Mouse (Mus musculus): ENCODE data around the gene Dolk. TPM values are rescaled to one million over a fixed set of nuclear protein-coding genes. Genes with fewer than 3 reads are reported as not detected.

The Dolk gene
- polyA plus RNA-seq, 1 experiment, result 0.12 TPM

DNA sequence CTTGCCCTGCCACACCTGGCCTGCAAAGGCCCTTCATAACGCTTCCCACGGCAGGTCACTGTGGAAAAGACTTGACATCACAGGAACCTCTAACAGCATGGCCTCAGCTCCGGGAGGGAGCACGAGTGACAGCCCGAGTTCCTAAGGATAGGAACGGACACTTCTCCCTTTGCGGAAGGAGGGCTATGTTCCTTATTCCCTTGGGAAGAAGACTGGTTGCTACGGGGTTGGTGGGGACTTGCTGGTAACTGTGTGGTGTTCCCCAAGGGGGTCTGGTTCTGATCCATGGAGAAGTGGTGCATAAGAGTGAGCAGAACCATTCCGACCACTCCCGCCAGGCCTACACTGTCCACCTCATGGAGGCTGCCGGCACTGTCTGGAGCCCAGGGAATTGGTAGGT is 5.4 kb downstream of the Dolk start, which contains the start of gene Gm28038:
TSS of gene Gm28038 (plus strand) at position 301 of the 400 bp plus-strand sequence.
- no peak for TF ChIP-seq GATA1 (IDR thresholded peaks at IDR 0.05; ENCODE audit: low read length)
- TF ChIP-seq TAL1 (IDR thresholded peaks at IDR 0.05; ENCODE audit: low read length), result no peak
- Histone ChIP-seq H3K4me1 (ENCODE audit: control insufficient read depth) (peaks cover 18% of the 10 kb centered on the region), H3K9me3 (ENCODE audit: control insufficient read depth, low read length) (no peaks in the 10 kb centered on the region), H3K27me3 (ENCODE audit: control insufficient read depth) (no peaks in the 10 kb centered on the region), H3K4me3 (replicated peaks) (no peak within 1 kb of the TSS), H3K36me3 (ENCODE audit: control insufficient read depth) (peaks cover 17% of the 10 kb centered on the region)

DNA sequence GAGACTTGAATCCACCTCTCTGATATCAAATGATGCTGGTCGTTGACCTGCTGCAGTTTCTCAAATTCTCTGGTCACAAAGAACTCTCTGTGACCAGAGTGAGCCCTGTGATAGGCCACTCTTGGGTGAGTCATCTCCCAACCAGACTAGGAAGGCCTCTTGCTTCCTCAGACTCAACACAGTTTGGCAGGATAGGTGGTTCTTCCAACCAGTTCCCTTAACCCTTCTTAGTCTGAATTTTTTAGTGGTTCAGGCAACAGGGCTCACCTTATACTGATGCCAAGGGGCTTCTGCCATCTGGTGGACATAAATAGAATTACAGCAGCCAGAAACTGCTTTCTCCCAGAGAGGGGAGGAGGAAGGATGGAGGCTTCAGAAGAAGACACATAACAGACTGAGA is 16.0 kb downstream of the Dolk start:
- no peaks in the 10 kb centered on the region for H3K9me3 ChIP-seq (ENCODE audit: control insufficient read depth, low read length)

DNA sequence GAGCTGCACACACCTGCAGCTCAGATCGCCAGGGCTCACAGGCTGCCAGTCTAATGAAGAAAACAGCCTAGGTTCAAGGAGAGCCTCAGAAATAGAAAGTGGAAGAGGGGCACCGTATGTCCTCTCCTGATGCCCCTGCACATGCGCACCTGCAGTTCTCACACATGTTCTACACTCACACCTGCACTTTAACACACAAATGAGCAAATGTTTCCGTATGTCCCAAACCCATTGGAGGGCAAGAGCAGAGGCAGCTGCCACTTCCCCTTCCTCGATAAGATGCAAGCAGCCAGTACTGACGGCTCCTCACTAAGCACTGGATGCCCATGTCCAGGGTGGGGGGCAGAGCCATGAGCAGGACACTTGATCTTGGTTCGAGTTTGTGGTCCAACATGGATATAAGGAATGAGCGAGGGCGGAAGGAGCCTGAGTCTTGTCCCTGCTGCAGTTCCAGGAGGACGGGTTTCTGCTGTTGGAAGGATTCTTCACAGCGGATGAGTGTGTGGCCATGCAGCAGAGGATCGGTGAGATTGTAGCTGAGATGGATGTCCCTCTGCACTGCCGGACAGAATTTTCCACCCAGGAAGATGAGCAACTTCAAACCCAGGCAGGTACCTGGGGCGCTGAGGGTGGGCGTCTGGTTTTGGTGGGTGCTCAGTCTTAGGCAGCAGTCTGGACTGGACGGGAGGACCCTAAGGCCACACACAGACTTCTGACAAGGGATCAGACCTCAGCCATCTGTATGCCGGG is 16.7 kb downstream of the Dolk start:
- Histone ChIP-seq H3K36me3 (ENCODE audit: control insufficient read depth) (peaks cover 13% of the 10 kb centered on the region), H3K4me1 (ENCODE audit: control insufficient read depth) (peaks cover 12% of the 10 kb centered on the region), H3K4me3 (replicated peaks) (no peak overlapping the region), H3K27me3 (ENCODE audit: control insufficient read depth) (no peaks in the 10 kb centered on the region), H3K9me3 (ENCODE audit: control insufficient read depth, low read length) (no peaks in the 10 kb centered on the region)
- TF ChIP-seq GATA1 (IDR thresholded peaks at IDR 0.05; ENCODE audit: low read length) (no peak), TAL1 (IDR thresholded peaks at IDR 0.05; ENCODE audit: low read length) (no peak)

More for the DNA sequence above, 16.0 kb downstream of the Dolk start:
- TF ChIP-seq TAL1 (IDR thresholded peaks at IDR 0.05; ENCODE audit: low read length) (no peak), GATA1 (IDR thresholded peaks at IDR 0.05; ENCODE audit: low read length) (no peak)
- no peaks in the 10 kb centered on the region for H3K27me3 ChIP-seq (ENCODE audit: control insufficient read depth)
- no peak overlapping the region for H3K4me3 ChIP-seq (replicated peaks)
- H3K36me3 ChIP-seq (ENCODE audit: control insufficient read depth), result peaks cover 6% of the 10 kb centered on the region
- peaks cover 12% of the 10 kb centered on the region for H3K4me1 ChIP-seq (ENCODE audit: control insufficient read depth)

DNA sequence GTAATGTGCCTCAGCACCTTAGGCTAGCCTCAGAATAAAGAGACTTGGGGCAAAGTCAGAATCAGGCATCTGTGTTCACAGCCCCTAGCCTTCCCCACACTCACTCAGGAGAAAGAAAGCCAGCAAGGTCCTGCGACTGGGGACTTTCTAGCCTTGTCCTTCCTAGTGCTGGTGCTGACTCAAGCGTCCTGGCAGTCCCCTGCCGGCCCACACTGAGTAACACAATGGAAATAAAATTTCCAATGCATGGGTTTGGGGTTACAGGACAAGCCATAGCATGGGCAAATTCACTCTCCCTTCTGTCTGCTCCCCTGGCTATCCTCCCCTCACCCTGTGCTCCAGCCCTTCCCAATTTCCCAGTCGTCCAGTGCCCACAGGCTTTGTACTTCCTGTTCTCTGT is 17.8 kb downstream of the Dolk start:
- Histone ChIP-seq H3K27me3 (ENCODE audit: control insufficient read depth) (no peaks in the 10 kb centered on the region), H3K36me3 (ENCODE audit: control insufficient read depth) (peaks cover 24% of the 10 kb centered on the region), H3K4me1 (ENCODE audit: control insufficient read depth) (peaks cover 12% of the 10 kb centered on the region), H3K9me3 (ENCODE audit: control insufficient read depth, low read length) (no peaks in the 10 kb centered on the region), H3K4me3 (replicated peaks) (no peak overlapping the region)
- TF ChIP-seq GATA1 (IDR thresholded peaks at IDR 0.05; ENCODE audit: low read length) (no peak), TAL1 (IDR thresholded peaks at IDR 0.05; ENCODE audit: low read length) (no peak)

DNA sequence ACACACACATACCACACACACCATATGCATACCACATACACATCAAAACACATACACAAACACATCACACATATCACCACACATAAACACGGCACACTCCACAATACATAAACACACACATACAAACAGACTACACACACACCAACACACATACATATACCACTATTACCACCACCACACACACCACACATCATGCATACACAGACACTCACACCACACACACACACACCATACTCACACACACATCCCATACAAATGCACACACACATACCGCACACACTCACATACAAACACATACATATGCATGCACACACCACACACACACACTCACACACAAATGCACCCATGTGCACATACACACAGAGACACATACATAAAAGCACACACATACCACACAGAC is 18.7 kb downstream of the Dolk start:
- Histone ChIP-seq H3K4me3 (replicated peaks) (no peak overlapping the region), H3K36me3 (ENCODE audit: control insufficient read depth) (peaks cover 32% of the 10 kb centered on the region), H3K27me3 (ENCODE audit: control insufficient read depth) (no peaks in the 10 kb centered on the region), H3K4me1 (ENCODE audit: control insufficient read depth) (peaks cover 12% of the 10 kb centered on the region), H3K9me3 (ENCODE audit: control insufficient read depth, low read length) (no peaks in the 10 kb centered on the region)
- TF ChIP-seq GATA1 (IDR thresholded peaks at IDR 0.05; ENCODE audit: low read length) (no peak), TAL1 (IDR thresholded peaks at IDR 0.05; ENCODE audit: low read length) (no peak)

DNA sequence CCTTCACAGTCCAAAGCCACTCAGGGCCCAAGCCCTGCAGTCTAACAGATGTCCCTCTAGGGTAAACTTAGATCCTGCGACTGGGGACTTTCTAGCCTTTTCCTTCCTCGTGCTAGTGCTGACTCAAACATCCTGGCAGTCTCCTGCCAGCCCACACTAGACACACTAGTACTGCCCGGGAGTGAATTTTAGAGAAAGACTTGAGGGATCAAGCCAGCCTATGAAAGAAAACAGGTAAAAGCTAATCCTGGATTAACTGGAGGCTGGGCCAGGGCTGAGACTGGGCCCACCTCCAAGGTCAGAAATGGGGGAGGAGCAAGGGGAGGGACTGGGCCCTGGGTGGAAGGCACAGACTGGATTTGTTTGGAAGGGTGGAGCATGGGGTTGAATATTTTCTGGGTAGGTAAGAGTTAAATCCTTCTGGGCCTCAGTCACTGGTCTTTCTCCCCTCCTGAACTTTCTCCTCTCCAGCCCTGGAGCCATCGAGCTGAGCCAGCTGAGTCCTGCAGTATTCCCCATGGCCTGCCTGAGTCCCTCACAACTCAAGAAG is 19.7 kb downstream of the Dolk start:
- TF ChIP-seq TAL1 (IDR thresholded peaks at IDR 0.05; ENCODE audit: low read length) (no peak), GATA1 (IDR thresholded peaks at IDR 0.05; ENCODE audit: low read length) (no peak)
- H3K4me3 ChIP-seq (replicated peaks), result peak overlapping the region; percentile 27
- peaks cover 42% of the 10 kb centered on the region for H3K36me3 ChIP-seq (ENCODE audit: control insufficient read depth)
- H3K9me3 ChIP-seq (ENCODE audit: control insufficient read depth, low read length), result no peaks in the 10 kb centered on the region
- no peaks in the 10 kb centered on the region for H3K27me3 ChIP-seq (ENCODE audit: control insufficient read depth)
- H3K4me1 ChIP-seq (ENCODE audit: control insufficient read depth), result peaks cover 12% of the 10 kb centered on the region

DNA sequence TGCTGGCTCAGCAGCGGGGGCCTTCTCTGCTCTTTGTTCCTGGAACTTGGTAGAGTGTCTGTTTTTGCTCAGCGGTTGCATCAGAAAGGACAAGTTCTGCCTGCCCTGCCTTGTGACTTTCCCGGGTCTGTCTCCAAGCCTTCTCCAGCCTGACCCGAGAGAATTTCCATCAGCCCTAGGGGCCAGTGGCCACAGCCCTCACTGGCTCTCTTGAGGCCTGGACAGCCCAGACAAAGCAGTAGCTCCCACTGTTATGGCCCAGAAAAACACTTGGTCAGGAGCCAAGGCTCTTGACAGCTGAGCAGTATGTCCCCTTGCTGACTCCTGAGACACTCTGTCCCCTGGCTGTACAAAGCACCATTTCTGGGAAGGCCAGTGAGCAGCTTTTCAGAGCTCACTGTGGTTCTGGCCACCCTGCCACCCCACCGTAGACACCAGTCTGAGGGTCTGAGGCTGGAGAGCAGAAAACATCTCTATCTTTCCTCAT is 20.3 kb downstream of the Dolk start, which contains the start of gene Phyhd1:
TSS of gene Phyhd1 (plus strand) at position 437 of the 487 bp plus-strand sequence.
- no peaks in the 10 kb centered on the region for H3K9me3 ChIP-seq (ENCODE audit: control insufficient read depth, low read length)
- peaks cover 48% of the 10 kb centered on the region for H3K36me3 ChIP-seq (ENCODE audit: control insufficient read depth)
- peak within 1 kb of the TSS; percentile 27 for H3K4me3 ChIP-seq (replicated peaks)
- TF ChIP-seq TAL1 (IDR thresholded peaks at IDR 0.05; ENCODE audit: low read length) (no peak), GATA1 (IDR thresholded peaks at IDR 0.05; ENCODE audit: low read length) (no peak)
- H3K4me1 ChIP-seq (ENCODE audit: control insufficient read depth), result peaks cover 12% of the 10 kb centered on the region
- no peaks in the 10 kb centered on the region for H3K27me3 ChIP-seq (ENCODE audit: control insufficient read depth)

DNA sequence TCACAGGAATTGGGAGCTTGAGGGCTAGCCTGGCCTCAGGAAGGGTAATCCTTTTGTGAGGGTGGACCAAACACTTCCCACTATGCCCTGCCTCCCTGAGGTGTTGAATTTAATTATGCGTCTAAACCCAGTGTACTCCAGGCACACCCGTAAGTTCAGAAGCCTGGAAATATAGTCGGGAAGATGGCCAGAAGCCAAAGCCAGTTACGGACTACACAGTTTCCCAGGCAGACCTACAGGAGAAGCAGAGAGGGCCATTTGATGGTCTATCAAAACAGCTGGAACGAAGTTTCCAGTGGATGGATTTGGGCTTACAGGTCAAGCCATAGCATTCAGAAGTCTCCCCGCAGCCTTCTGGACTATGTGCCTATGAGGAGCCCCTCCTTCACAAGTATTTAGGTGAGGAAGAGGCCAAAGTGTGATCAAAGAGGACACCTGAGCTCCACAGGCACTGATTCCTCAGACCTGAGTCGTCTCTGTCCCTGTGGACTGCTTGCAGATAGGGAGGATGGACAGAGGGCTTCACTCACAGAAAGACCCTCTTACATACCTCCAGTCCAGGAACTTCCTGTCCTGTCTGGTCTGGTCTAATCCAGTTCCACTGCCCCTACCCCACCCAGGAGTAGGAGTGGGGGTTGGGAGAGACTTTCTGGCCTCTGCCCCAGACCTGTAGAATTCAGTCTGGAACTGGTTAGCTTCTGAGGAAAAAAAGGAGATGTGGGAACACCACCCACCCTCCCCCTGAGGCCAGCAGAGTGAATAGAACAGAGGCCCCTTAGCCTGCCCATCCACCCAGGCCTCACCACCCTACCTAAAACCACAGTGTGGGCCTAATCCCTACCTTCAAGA is 21.2 kb downstream of the Dolk start:
- no peaks in the 10 kb centered on the region for H3K27me3 ChIP-seq (ENCODE audit: control insufficient read depth)
- TF ChIP-seq TAL1 (IDR thresholded peaks at IDR 0.05; ENCODE audit: low read length) (no peak), GATA1 (IDR thresholded peaks at IDR 0.05; ENCODE audit: low read length) (no peak)
- H3K4me3 ChIP-seq (replicated peaks), result no peak overlapping the region
- peaks cover 12% of the 10 kb centered on the region for H3K4me1 ChIP-seq (ENCODE audit: control insufficient read depth)
- peaks cover 58% of the 10 kb centered on the region for H3K36me3 ChIP-seq (ENCODE audit: control insufficient read depth)
- no peaks in the 10 kb centered on the region for H3K9me3 ChIP-seq (ENCODE audit: control insufficient read depth, low read length)

DNA sequence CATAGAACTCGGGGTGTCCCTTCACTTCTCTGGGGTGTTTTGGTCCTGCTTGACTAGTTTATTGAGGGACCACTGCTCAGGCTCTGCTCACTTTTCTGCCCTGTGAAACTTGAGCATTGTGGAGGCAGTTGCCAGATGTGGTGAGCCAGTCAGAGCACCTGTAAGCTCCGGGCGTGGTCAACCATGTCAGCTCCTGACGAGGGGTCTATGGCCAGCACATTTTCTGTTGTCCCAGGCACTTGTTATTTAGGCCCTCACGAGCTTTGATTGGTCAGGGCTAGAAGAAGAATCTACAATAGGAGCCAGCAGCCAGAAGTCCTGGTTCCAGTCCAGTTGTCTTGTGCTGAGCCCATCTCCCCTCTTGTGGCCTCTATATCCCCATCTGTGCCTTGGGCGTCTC is 22.3 kb downstream of the Dolk start:
- H3K4me1 ChIP-seq (ENCODE audit: control insufficient read depth), result peaks cover 10% of the 10 kb centered on the region
- TF ChIP-seq TAL1 (IDR thresholded peaks at IDR 0.05; ENCODE audit: low read length), result no peak
- no peak for TF ChIP-seq GATA1 (IDR thresholded peaks at IDR 0.05; ENCODE audit: low read length)
- no peaks in the 10 kb centered on the region for H3K9me3 ChIP-seq (ENCODE audit: control insufficient read depth, low read length)
- peaks cover 68% of the 10 kb centered on the region for H3K36me3 ChIP-seq (ENCODE audit: control insufficient read depth)
- no peaks in the 10 kb centered on the region for H3K27me3 ChIP-seq (ENCODE audit: control insufficient read depth)
- H3K4me3 ChIP-seq (replicated peaks), result no peak overlapping the region

Data from erythroblast, embryonic 14.5 days (primary cell).